Mouse (Mus musculus) liver, embryonic 16.5 days (tissue): ENCODE measurements at regions not wholly inside any gene's neighbourhood (a gene's known extent, or its start where the extent isn't known, plus 50 kb on each side); places are given as distances from the start of the nearest gene placed in this dataset.
"Not testable (repeated sequence)": the region's sequence is repeated elsewhere in the genome, so short reads cannot be mapped to it uniquely, and the experiment has no call there.

Experiments
- ATAC-seq: fragments of 200-750 bp; cut with Nextera tagmentation; 2 replicates; pipeline ENCODE4 v1.8.0; 2017; ENCODE audit warnings: low read depth, mild to moderate bottlenecking, moderate number of reproducible peaks, moderate library complexity
- H3K27ac ChIP-seq: fragments of 300-500 bp; sonication (generic); 2 replicates; pipeline ENCODE4 v1.5.1; 2014; ENCODE audit warnings: mild to moderate bottlenecking, low read length
- H3K27me3 ChIP-seq: fragments of 300-500 bp; sonication (generic); 2 replicates; pipeline ENCODE4 v1.6.1; 2014; ENCODE audit warnings: low read depth, low read length, mixed read lengths; ENCODE audit not compliant: control insufficient read depth, insufficient read depth
- H3K36me3 ChIP-seq: fragments of 300-500 bp; sonication (generic); 2 replicates; pipeline ENCODE4 v1.6.1; 2014; ENCODE audit warnings: mild to moderate bottlenecking; ENCODE audit not compliant: control insufficient read depth, insufficient read depth
- H3K4me1 ChIP-seq: fragments of 300-500 bp; sonication (generic); 2 replicates; pipeline ENCODE4 v1.6.1; 2014; ENCODE audit warnings: low read depth, low read length, mixed read lengths; ENCODE audit not compliant: control insufficient read depth
- H3K4me2 ChIP-seq: fragments of 300-500 bp; sonication (generic); 2 replicates; pipeline ENCODE4 v1.6.1; 2014; ENCODE audit warnings: low read depth, low read length, mixed read lengths
- H3K4me3 ChIP-seq: fragments of 300-500 bp; sonication (generic); 2 replicates; pipeline ENCODE4 v1.5.1; 2014; ENCODE audit warnings: low read depth, mild to moderate bottlenecking, low read length
- H3K9ac ChIP-seq: fragments of 300-500 bp; sonication (generic); 2 replicates; pipeline ENCODE4 v1.6.1; 2014; ENCODE audit warnings: low read depth, low read length
- H3K9me3 ChIP-seq: fragments of 300-500 bp; sonication (generic); replicated peaks from 2 replicates; pipeline ENCODE4 v1.6.1; 2016; ENCODE audit warnings: low read length; ENCODE audit not compliant: control insufficient read depth
- WGBS: fragments of 180-500 bp; shearing (Covaris S2); extraction: QIAGEN DNeasy Blood & Tissue Kit; methylation state at CpG from one replicate; pipeline ENCODE4 v1.1.7; 2014; ENCODE audit not compliant: insufficient replicate concordance; 5-methylcytosine and 5-hydroxymethylcytosine counted together

DNA sequence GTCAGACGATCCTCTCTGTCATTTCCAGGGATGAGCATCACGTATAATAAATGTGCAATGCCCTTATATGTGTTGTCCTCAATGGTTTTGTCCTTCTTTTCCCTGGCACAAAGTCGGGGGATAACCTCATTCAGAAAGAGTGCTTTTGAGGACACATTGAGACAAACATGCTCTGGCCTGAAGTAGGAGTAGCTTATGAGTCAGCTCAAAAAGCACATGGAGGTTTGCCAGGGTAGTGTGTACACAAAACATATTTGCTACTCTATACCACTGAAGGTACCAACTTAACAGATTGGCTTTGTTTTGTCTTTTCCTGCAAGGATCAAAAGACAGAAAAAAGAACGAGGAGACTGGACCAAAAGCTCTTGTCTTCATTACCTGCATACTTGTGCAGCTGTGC, 682.1 kb upstream of the Grid2 start:
- Histone ChIP-seq H3K27ac (no peak overlapping the region), H3K9me3 (no peaks in the 10 kb centered on the region), H3K9ac (no peak overlapping the region), H3K4me1 (no peaks in the 10 kb centered on the region), H3K36me3 (no peaks in the 10 kb centered on the region), H3K27me3 (no peaks in the 10 kb centered on the region), H3K4me3 (no peak overlapping the region), H3K4me2 (no peak overlapping the region)
- ATAC-seq, result no peak
- WGBS, result 49% methylated on average over 4 of the region's 4 CpGs

GRCm38 (mm10) chr6:62576200-62576599, 679.5 kb upstream of the Grid2 start:
- no peak overlapping the region for H3K9ac ChIP-seq
- no peaks in the 10 kb centered on the region for H3K27me3 ChIP-seq
- no peak for ATAC-seq
- H3K4me3 ChIP-seq, result no peak overlapping the region
- H3K9me3 ChIP-seq, result no peaks in the 10 kb centered on the region
- 23% methylated on average over 5 of the region's 5 CpGs for WGBS
- H3K4me2 ChIP-seq, result no peak overlapping the region
- H3K27ac ChIP-seq, result no peak overlapping the region
- no peaks in the 10 kb centered on the region for H3K4me1 ChIP-seq
- no peaks in the 10 kb centered on the region for H3K36me3 ChIP-seq

GRCm38 (mm10) chr6:62620543-62620942, 635.1 kb upstream of the Grid2 start:
- no peak overlapping the region for H3K4me2 ChIP-seq
- H3K9me3 ChIP-seq, result no peaks in the 10 kb centered on the region
- peak; percentile 32; the same call in 1 of the 2 replicates for ATAC-seq
- H3K27me3 ChIP-seq, result no peaks in the 10 kb centered on the region
- no peaks in the 10 kb centered on the region for H3K4me1 ChIP-seq
- H3K9ac ChIP-seq, result no peak overlapping the region
- no peaks in the 10 kb centered on the region for H3K36me3 ChIP-seq
- H3K4me3 ChIP-seq, result no peak overlapping the region
- H3K27ac ChIP-seq, result no peak overlapping the region

GRCm38 (mm10) chr6:62668123-62668522, 587.6 kb upstream of the Grid2 start:
- ATAC-seq, H3K9me3 ChIP-seq, H3K36me3 ChIP-seq, H3K4me2 ChIP-seq, H3K27me3 ChIP-seq, H3K9ac ChIP-seq, H3K4me3 ChIP-seq, H3K4me1 ChIP-seq, H3K27ac ChIP-seq: not testable (repeated sequence)
- WGBS, result 51% methylated on average over 5 of the region's 5 CpGs

DNA sequence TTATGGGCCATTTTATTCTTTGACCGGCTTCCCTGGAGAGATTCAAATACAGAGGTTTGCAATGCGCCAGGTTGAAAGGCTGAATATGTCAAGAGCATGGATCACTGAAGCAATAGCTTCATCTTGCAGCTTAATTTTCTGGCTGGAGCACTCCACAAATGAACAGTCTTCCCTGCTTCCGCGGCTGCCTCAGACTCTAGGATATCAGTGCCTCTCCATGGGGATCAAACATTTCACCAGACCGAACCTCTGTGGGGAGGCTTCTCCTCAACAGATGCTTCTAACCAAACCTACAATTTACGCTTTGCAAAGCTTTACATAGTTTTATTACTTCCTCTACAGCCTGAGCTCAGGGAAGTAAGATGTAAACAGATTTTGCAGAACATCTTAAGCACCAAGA, 537.3 kb upstream of the Grid2 start:
- ATAC-seq, result no peak
- no peaks in the 10 kb centered on the region for H3K4me1 ChIP-seq
- H3K27ac ChIP-seq, result no peak overlapping the region
- WGBS, result 51% methylated on average over 6 of the region's 6 CpGs
- no peak overlapping the region for H3K9ac ChIP-seq
- H3K27me3 ChIP-seq, result no peaks in the 10 kb centered on the region
- no peaks in the 10 kb centered on the region for H3K36me3 ChIP-seq
- H3K4me3 ChIP-seq, result no peak overlapping the region
- no peaks in the 10 kb centered on the region for H3K9me3 ChIP-seq
- H3K4me2 ChIP-seq, result no peak overlapping the region

GRCm38 (mm10) chr6:62719541-62720155, 536.0 kb upstream of the Grid2 start:
- WGBS, result 44% methylated on average over 5 of the region's 5 CpGs

More at GRCm38 (mm10) chr6:62719541-62720155, 536.0 kb upstream of the Grid2 start:
- Histone ChIP-seq H3K4me2 (no peak overlapping the region), H3K27ac (no peak overlapping the region), H3K27me3 (no peaks in the 10 kb centered on the region), H3K9me3 (no peaks in the 10 kb centered on the region), H3K4me3 (no peak overlapping the region), H3K4me1 (no peaks in the 10 kb centered on the region), H3K36me3 (no peaks in the 10 kb centered on the region), H3K9ac (no peak overlapping the region)
- no peak for ATAC-seq
